Mouse (Mus musculus): ENCODE data around the gene Klhl30.
A peak's percentile ranks its signal among the peaks of the same experiment; 100 is the strongest.

The Klhl30 gene

DNA sequence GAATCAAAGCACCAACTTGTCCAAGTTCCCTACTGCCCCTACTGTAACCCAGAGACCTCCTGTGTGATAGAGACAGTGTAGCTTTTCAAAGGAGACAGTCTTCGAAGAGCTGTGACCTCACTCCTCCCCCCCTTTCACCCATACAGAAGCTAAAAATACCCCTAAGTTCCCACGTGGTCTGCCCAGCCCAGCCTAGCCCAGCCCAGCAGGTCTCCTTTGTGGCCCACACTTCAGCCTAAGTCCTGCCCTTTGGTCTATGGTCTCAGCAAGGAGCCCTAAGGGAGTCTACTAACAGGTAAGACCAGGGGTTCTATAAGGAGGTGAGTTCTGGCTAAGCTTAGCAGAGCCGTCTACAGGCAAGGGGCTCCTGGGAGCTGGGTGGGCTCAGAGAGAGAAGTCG lies at the start of gene Klhl30:
TSS of gene Klhl30 (plus strand) at position 176 of the 400 bp plus-strand sequence.
- no peak for DNase-seq

DNA sequence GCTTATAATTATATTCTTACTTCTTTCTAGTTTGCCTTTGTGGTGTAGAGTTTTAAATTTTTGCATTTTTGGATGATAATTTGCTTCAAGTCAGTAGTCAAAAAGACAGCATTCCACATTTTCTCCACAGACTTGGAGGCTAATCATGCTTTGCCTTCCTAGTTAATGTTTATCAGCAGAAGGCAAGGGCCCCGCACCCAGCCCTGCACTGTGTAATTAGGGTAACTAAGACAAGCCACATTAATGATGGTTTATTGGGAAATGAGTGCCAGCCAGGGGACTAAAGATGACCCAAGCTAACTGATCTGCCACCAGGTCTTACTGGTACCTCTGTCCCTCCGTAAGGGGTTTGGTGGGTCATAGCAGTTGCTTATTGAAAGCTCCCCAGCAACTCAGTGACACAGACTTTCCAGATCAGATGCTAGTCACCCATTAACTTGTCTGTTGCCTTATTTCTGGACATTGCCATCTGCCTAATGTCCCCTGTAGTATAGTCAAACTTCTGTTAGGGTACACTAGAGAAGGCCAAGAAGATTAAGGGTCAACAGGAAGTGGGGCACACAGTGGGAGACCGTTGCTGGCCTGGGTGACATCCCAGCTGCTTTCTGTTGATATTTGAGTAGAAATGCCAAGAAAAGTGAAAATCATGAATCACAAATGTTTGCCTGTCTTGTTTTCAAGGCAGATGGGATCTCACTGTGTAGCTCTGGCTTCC lies 49.5 kb upstream of the Klhl30 start:
- no peak for DNase-seq

DNA sequence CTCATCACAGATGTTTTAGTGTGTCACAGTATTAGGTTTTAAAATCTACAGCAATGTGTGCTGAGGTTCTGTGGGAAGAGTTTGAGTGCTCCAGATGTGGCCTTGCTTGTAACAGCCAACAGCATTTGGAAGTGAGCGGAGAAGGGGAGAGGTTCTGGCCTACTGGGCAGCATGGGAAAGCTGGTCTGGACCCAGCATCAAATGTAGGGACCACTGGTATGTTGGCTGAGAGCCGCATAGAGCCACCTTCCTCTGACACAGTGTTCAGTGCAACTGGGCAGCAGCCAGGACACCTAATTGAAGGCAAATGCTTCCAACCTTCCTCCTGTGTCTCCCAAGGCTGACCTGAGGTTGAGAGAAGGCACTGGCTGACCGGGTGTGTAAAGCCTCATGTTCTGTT lies 48.8 kb upstream of the Klhl30 start:
- DNase-seq = no peak

DNA sequence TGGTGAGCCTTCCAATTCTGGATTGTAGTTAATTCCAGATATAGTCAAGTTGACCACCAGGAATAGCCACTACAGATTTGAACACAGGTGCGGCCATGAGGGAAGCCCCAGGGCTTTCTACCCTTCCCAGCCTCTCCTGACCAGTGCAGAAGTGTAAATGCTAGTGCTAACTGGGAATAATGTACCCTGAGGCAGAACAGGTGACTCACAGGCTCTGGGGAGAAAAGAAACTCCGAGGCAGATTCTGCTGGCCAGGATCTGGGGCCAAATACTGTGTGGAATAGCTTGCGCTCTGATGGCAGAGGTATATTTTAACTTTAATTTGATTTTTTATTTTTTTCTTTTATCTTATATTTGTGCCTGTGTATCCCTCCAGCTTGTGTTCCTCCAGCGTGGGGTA lies 46.2 kb upstream of the Klhl30 start:
- no peak for DNase-seq

DNA sequence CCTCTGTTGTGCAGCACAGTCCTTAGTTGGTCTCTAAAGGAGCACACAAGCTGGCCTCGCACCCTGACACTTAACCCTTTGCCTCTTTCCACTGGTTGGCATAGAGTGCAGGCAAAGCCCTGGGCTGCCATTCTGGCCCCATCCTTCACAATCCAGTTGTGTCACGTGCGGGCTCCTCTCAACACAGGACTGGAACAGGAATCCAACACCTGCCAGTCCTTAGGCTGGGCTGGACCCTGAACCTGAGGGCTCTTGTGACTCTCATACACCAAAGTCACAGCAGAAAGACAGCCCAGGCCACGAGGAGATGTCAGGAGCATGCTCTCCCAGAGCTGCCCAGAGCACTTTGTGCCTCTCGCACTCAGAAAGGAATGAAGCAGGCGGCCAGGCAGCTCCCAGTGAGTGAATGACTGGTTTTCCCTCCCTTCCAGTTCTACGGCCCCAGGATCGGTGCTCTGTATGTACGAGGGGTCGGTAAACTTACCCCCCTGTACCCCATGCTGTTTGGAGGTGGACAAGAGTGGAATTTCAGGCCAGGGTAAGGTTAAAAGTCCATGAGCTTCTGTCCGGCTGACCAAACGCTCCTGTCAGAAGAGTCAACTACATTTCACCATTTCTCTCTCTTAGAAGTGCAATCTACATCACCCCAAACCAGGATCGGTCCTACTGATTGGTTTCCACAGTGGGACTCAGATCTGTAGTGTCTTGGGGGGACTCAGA lies 41.3 kb upstream of the Klhl30 start:
- no peak for DNase-seq

DNA sequence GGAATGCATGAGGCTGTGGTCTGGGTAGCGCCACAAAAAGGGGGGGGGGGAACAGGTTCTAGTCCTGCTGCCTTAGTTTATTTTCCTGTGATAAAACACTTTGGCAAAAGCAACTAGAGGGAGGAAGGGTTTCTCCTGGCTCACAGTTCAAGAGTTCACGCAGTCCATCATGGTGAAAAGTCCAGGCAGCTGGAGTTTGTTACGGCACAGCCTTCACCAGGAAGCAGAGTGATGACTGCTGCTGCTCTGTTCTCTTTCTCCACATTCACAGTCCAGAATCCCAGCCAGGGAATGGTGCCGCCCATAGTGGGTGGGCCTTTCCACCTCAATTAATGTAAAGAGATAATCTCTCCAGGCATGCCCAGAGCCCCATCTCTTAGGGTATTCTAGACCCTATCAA lies 38.5 kb upstream of the Klhl30 start:
- DNase-seq = no peak

DNA sequence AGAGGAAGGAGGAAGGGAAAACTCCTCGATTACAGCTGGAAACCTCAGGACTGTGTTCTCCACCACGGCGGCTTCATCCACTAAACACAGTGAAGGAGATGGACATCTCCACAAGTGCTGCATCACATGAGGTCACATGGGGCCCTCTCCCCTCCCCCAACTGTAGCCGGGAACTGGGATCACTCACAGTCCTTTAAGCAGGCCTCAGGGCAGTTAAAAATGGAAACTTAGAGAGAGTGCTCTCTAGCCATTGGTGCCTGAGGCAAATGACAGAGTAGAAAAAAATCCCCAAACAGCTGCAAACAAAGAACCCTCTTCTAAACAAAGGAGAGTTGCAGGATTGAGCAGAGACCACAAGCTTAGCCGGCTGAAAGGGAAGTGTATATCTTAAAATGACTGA lies 37.6 kb upstream of the Klhl30 start:
- no peak for DNase-seq

DNA sequence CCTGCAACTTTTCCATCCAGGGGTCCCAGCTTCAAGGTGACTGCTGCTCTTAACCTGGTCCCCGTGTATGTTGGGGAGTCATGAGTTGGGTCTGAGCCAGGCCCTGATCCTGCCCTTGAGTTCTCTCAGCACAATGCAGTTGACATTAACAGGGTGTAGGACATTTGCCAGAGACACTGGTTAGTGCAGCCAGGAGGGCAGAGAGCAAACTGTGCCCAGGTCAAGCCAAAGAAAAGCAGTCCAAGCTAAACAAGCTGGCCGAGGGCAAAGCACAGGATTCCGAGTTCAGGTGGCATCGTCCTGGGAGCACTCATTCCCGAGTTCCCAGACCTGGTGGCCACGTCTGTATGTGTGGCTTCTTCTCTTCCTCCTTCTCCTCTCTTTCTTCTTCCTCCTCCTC lies 33.2 kb upstream of the Klhl30 start:
- DNase-seq = no peak

DNA sequence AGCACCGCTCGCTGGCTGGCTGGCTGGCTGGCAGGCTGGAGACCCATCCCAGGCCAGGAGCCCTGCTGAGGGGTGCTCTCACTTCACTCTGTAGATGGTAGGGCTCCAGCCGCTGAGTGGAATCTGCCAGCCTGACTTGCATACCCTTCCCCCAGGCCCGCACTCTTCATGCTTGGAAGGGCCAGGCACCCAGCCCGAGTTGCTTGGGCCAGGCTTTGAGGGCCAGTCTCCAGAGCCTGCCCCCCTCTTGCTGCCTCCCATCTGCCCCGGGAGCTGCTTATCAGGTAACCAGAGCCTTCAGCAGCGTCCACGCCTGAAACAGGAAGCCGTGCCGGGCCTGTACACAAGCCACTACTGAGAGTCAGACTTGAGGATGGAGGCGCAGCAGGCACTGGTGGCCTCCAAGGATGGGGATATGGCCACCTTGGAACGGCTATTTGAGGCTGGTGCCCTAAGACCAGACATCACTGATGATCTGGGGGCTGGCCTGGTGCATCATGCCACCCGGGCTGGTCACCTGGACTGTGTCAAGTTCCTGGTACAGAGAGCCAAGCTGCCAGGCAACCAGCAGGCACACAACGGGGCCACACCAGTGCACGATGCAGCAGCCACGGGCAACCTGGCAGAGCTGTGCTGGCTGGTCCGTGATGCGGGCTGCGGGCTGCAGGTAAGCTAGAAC lies 28.9 kb upstream of the Klhl30 start, which contains the start of gene Espnl:
TSS of gene Espnl (plus strand) at position 316 of the 679 bp plus-strand sequence.
- DNase-seq = no peak

DNA sequence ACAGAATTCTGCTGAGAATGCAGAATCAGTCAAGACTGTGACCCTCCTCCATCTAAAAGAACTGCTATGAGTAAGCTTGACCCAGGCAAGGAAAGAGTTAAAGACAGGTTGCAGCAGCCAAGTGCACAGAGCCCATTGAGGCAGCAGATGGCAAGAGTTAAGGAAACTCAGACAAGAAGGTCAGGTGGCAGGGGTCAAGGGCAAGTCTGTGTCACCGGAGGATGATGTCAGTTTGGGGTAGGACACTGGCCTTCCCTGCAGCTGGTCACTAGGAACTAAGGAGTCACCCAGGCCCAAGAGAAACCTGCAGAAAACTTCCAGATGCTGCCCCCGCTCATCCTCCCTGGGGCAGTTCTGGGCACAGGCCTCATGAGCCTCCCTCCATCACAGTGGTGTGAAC lies 26.2 kb upstream of the Klhl30 start:
- no peak for DNase-seq

DNA sequence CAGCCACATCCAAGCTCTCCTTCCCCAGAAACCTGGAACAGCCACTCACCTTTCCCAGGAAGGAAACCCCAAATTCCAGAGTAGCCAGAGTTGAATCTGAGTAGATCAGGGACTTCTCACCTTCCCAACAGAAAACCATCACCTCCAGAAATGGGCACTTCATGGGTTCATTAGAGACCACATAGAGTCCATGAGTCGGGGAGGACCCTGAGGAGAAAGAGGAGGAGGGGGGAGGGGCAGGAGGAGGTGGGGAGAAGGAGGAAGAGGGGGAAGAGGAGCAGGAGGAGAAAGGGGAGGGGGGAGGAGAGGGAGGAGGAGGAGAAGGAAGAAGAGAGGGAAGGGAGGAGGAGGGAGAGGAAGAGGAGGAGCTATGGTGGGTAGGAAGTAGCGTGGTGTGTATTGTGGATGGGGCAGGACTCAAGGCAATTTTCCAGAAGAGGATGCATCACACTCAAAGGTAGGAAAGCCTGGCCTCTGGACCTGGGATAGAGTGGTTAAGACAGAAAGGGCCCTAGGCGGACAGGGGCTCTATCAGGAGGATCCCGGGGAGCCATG lies 25.3 kb upstream of the Klhl30 start:
- DNase-seq = no peak

DNA sequence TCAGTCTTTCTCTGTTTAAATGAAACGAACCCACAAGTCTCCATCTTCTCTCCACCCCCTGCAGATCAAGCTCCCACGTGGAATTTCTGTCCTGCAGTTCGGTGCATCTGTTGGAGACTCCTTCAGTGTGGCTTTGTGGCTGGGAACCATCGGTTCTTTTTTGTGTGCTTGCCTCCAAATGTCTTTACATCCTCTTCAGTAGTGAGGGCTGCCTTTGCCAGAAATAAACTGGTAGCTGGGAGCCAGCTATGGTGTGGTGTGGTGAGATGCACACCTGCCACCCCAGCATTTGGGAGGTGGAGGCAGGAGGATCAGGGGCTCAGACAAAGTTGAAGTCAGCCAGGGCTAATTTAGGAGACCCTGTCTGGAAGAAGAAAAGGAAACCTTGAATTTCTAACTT lies 18.7 kb upstream of the Klhl30 start:
- peak; percentile 33 for DNase-seq

DNA sequence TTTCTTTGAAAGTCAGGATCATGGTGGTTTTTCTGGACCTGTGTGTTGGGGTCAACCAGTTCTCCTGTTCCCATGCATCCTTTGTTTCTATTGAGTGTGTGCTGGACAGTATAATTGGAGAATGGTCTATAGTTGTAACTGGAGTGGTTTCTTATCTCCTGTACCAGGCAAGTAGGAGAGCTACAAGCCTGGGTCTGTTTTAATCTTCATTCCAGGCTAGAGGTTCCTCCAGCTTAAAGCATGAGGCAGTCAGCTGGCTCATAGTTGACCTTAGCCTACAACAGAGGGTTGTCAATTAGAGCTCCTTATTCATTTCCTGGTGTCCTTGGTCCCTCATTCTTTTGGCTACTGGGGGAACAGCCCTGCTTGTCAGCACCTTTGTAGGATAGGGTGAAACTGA lies 17.2 kb upstream of the Klhl30 start:
- no peak for DNase-seq

DNA sequence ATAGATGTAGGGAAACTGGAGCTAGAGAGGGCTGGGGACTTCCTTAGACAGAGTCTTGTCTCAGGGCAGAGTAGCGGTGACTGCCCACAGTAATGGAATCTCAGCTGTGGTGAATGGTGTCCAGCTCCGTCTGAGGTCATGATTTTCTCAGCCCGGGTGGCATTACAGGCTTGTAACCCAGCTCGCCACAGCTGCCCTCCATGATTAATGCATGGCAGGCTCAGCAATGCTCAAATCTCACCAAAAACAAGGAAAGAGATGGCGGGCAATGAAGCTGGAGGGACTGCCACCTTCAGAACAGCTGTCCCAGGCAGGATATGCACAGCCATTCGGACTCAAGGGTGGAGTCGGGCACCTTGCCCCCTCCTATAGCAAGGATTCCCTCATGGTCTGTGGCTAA lies 13.5 kb upstream of the Klhl30 start:
- DNase-seq = no peak

DNA sequence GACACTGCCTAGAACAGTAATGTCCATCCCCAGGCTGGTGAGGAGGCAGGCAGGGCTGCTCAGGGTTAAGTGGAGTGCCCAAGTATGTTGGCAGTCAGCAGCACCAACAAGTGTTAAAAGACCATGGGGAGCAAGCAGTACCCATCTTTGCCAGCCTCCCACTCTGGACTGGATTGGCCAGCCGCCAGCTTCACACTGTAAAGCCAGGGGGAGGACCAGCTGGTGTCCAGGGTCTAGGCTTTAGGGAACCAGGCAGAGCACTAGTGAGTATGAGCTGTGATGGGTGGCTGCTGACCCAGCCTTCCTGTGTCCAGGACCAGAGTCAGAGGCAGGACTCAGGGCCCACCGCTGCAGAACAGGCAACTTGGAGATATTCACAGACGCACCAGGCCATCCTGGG lies 6.8 kb upstream of the Klhl30 start:
- no peak for DNase-seq

DNA sequence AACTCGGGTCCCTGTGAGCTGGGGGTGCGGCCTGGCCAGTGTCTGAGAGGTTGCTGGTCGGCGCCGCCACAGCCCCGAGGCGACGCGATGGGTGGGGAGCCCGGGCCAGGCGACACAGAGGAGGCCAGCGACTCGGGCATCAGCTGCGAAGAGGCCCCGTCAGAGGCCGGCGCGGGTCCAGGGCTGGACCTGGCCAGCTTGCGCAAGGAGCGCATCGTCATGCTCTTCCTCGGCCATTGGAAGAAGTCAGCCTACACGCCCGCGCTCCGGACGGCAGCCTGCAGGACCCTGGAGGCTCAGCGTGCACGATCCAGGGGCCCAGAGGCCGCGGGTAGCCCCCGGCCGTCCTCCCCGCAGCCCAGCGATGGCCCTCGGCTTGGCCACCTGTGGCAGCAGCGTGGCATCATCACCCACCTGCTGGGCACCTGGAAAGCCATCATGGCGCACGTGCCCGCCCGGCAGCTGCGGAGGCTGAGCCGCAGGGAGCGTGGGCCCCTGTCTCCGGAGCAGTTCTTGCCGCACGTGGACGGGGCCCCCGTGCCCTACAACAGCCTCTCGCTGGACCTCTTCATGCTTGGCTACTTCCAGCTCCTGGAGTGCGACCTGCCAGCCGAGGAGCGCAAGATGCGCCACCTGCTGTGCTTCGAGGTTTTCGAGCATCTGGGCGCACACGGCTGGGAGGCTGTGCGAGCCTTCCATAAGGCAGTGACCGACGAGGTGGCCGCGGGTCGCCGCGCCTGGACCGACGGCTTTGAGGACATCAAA lies 5.7 kb upstream of the Klhl30 start:
- DNase-seq = peak; percentile 23

DNA sequence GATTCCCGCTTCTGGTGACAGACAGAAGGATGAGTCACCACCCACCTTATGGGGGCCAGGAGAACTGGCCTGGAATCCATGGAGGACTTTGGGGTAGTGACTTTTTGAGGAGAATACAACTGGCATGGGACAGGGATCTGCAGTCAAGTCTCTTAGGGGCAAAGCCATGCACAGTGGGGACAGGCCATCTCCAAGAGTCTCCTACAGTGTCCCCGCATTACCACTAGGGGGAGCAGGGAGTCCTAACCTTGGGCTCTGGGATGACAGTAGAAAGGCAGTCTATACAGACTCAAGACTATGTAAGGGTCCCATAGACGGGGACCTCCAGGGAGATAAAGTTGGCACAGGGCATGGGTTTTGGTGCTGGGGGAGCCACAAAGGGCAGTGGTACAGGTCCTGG lies 3.9 kb upstream of the Klhl30 start:
- DNase-seq = peak; percentile 49

DNA sequence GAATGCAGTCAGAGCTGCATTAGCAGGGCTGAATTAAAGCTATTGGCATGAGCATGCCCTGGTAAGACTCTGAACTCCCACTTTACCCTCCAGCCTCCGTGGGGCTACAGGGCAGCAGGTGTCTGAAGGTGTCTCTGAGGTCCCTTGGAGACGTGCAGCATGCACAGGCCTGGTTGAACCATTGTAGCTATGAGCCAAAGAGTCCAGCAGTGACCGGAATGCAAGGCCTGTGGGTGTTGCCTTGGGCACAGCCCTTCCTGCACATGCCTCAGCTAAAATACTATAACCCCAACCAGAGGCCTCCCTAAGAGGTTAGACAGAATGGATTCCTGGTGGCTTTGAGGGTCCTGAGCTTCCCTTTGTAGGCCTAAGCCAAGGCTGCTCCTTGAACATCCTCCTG lies 433 bp downstream of the Klhl30 start:
- DNase-seq = no peak

DNA sequence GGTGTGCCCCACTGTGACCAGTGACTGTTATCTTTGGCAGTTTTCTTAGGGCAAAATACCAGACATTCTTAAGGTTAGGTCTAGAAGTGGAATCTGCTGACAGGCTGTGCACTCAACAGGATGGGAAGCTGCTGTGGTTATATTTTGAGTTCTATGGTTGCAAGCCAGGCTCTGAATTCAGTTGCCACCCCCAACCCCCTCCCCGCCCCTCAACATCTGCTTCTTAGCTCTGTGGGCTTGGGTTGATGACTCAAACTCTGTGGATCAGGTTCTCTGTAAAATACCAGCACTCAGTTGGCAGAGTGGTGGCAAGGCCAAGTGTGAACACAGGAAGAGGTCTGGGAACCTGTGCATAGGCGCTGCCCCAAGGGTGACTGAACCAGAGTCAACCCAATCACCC lies 1.5 kb downstream of the Klhl30 start:
- DNase-seq = no peak

DNA sequence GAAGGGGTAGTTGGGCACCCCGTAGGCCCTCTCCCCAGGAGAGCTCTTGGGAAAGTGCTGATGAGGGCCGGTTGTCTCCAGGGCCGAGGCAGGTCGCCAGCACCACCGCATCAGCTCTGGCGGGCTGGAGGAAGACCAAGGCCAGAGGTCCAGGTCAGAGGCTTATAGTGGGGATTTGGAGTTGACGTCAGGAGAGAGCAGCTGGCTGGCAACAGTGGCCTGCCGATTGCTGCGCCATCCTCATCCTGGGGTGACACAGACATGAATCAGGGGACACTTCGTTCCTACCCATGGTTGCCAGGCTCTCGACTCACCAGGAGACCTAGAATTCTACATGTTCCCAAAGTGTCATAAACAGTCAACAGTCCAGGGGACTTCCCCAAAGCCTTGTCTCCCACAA lies 5.3 kb downstream of the Klhl30 start:
- no peak for DNase-seq

DNA sequence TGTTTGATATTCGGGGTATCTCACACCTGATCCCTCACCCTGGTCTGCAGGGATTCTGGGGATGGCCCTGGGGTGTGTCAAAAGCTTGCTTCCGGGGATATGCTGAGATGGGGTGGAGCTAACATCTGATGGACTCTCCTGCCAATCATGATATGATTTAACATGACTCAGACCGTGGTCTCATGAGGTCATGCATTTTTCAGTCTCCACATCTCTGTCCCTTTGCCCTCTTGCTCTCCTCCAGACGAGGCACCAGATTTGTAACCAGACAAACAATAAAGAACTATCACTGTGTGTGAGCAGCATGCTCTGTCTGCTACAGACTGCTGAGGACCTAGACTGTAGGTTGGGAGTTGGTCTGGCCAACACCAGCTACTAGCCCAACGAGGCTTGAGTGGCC lies 11.3 kb downstream of the Klhl30 start:
- DNase-seq = no peak

DNA sequence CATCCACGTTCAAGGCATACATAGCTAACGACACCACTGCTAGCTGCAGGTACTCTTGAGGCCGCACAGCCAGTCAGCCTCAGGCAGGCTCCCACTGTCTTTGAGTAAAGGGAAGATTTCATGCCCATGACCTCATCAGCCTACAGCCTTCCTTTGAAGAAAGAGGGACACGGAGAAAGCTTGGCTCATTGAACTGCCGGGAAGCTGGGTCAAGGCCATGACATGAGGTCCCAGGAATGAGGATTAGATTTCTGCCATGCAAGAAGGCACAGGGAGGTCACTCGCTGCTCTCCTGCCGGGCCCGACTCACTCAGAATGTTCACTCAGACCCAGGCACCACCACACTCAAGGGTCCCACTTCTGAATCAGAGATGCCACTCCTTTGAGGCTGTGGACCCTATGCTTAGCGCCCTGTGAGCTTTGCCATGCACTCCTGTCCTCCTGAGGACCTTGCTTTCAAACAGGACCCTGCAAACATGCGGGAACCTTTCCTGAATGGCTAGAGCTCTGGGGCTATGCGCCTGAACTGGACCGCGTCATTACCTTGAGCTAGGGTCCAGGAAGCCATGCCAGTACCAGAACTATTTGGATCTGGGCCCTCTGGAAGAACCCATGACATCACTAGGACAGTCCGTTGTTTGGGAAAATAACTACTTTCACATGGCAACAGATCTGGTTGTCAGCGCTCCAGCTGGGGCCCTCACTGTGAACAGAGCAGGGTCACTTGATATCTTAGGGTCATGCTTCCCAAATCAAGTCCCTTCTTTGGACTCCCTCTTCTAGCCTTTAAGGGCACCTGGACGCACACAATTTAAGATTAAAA lies 14.2 kb downstream of the Klhl30 start:
- DNase-seq = no peak
